Mouse (Mus musculus) limb, embryonic 15.5 days (tissue): ENCODE results near the gene Cyp4f39. TPM values are rescaled to one million over a fixed set of nuclear protein-coding genes. Genes with fewer than 3 reads are reported as not detected.
"Not testable (repeated sequence)": the region's sequence is repeated elsewhere in the genome, so short reads cannot be mapped to it uniquely, and the experiment has no call there.

Experiments used
- ATAC-seq: fragments of 200-750 bp; cut with Nextera tagmentation; 2 replicates; pipeline ENCODE4 v1.8.0; 2017; ENCODE audit warnings: low read depth, moderate TSS enrichment; ENCODE audit not compliant: insufficient number of reproducible peaks, low FRiP score, low TSS enrichment
- H3K27ac ChIP-seq: fragments of 300-500 bp; sonication (generic); 2 replicates; pipeline ENCODE4 v1.5.1; 2015; ENCODE audit warnings: moderate library complexity, mild to moderate bottlenecking, inconsistent platforms
- H3K27me3 ChIP-seq: fragments of 300-500 bp; sonication (generic); 2 replicates; pipeline ENCODE4 v1.6.1; 2015; ENCODE audit warnings: inconsistent platforms
- H3K36me3 ChIP-seq: fragments of 300-500 bp; sonication (generic); 2 replicates; pipeline ENCODE4 v1.6.1; 2015; ENCODE audit warnings: inconsistent platforms
- H3K4me1 ChIP-seq: fragments of 300-500 bp; sonication (generic); 2 replicates; pipeline ENCODE4 v1.6.1; 2015; ENCODE audit warnings: inconsistent platforms
- H3K4me2 ChIP-seq: fragments of 300-500 bp; sonication (generic); 2 replicates; pipeline ENCODE4 v1.6.1; 2015; ENCODE audit warnings: mild to moderate bottlenecking, inconsistent platforms
- H3K4me3 ChIP-seq: fragments of 300-500 bp; sonication (generic); 2 replicates; pipeline ENCODE4 v1.5.1; 2015; ENCODE audit warnings: mild to moderate bottlenecking, inconsistent platforms
- H3K9ac ChIP-seq: fragments of 300-500 bp; sonication (generic); 2 replicates; pipeline ENCODE4 v1.6.1; 2015; ENCODE audit warnings: inconsistent platforms
- H3K9me3 ChIP-seq: fragments of 300-500 bp; sonication (generic); 2 replicates; pipeline ENCODE4 v1.6.1; 2016; ENCODE audit warnings: inconsistent platforms
- WGBS: fragments of 180-500 bp; shearing (Covaris S2); methylation state at CpG from one replicate; pipeline ENCODE4 v1.1.7; 2015; 5-methylcytosine and 5-hydroxymethylcytosine counted together
- polyA plus RNA-seq: library from polyadenylated mRNA; unstranded; fragments of >200 nt; fragmentation: Nextera tagmentation; extraction: Ambion mirVana; gene quantifications from 2 replicates; pipeline ENCODE4 v1.2.1, GENCODE M21; 2015

Gene Cyp4f39
- polyA plus RNA-seq, 1 experiment from 2014 or later: 53.4 TPM

DNA sequence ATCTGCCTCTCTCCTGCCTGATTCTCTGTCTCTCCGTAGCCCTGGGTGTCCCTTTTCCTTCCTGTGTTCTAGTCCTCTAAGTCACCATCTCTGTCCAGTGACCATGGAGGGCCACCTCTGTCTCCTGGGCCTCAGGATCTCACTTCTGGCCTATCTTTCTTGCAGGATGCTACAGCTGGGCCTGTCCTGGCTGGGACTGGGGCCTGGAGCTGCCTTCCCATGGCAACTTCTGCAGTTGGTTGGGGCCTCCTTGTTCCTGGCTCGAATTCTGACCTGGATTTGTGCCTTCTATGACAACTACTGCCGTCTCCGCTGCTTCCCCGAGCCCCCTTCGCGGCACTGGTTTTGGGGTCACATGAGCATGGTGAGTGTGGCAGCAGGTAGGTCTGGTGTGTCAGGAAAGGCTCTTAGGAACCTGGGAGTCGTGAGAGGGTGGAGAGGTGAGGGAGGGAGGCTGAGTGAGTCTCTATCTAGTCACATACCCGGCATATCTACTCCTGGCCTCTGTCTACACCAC is 54.3 kb downstream of the Cyp4f39 start:
- Histone ChIP-seq H3K27me3 (no peaks in the 10 kb centered on the region), H3K9me3 (no peaks in the 10 kb centered on the region), H3K4me2 (peak overlapping the region; percentile 79), H3K4me1 (peaks cover 18% of the 10 kb centered on the region), H3K4me3 (peak overlapping the region; percentile 52), H3K27ac (peak overlapping the region; percentile 78), H3K36me3 (peaks cover 12% of the 10 kb centered on the region), H3K9ac (peak overlapping the region; percentile 50)
- WGBS: 21% methylated on average over 9 of the region's 9 CpGs
- peak; percentile 30; the same call in 1 of the 2 replicates for ATAC-seq

DNA sequence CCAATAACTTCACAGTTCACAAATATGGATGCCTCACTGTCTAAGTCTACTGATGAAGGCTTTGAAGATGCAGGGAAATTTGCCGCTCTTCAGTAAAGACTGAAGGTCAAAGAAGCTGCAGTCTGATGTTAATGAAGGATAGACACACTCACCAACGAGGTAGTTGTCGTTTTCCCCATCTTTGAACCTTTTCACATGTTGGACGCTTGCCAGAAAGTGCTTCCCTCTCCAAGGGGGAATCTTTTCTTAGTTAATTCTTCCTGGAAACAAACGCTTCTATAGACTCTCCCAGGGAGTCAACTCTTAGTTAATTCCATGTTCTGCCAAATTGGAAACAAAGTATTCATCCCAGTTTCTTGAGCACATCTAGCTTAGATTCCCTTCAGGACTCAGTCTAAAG is 63.6 kb downstream of the Cyp4f39 start:
- no peak for ATAC-seq
- H3K9ac ChIP-seq: no peak overlapping the region
- no peaks in the 10 kb centered on the region for H3K9me3 ChIP-seq
- no peak overlapping the region for H3K4me3 ChIP-seq
- peaks cover 29% of the 10 kb centered on the region for H3K36me3 ChIP-seq
- H3K27ac ChIP-seq: no peak overlapping the region
- WGBS: 83% methylated on average over 5 of the region's 5 CpGs
- no peaks in the 10 kb centered on the region for H3K4me1 ChIP-seq
- no peak overlapping the region for H3K4me2 ChIP-seq
- H3K27me3 ChIP-seq: no peaks in the 10 kb centered on the region

GRCm38 (mm10) chr17:32521981-32522380 is 69.5 kb downstream of the Cyp4f39 start:
- Histone ChIP-seq H3K27ac (no peak overlapping the region), H3K27me3 (no peaks in the 10 kb centered on the region), H3K4me3 (no peak overlapping the region), H3K9ac (no peak overlapping the region), H3K4me1 (no peaks in the 10 kb centered on the region), H3K4me2 (no peak overlapping the region), H3K36me3 (peaks cover 54% of the 10 kb centered on the region), H3K9me3 (no peaks in the 10 kb centered on the region)
- ATAC-seq: no peak
- 87% methylated on average over 5 of the region's 5 CpGs for WGBS

DNA sequence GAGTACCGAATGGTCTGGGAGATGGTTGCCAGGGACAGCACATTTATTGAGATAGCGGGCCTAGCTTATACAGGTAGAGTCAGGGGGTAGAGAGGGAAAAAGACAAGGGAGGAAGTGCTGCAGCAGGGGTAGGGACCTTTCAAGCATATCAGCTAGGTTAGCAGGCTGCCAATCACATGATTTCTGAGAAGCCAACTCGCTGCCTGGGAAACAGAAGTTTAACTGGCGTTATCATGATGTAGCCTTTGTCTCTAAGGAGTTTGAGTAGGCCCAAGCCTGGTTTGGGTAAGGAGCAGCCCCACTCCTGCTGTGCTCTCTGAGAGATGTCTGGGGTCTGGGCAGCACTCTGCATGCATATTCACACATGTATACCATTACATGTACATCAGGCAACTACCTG is 69.9 kb downstream of the Cyp4f39 start:
- WGBS: 81% methylated on average over 4 of the region's 4 CpGs
- peaks cover 55% of the 10 kb centered on the region for H3K36me3 ChIP-seq
- no peaks in the 10 kb centered on the region for H3K4me1 ChIP-seq
- H3K27ac ChIP-seq: no peak overlapping the region
- H3K4me2 ChIP-seq: no peak overlapping the region
- H3K9ac ChIP-seq: no peak overlapping the region
- H3K9me3 ChIP-seq: no peaks in the 10 kb centered on the region
- H3K27me3 ChIP-seq: no peaks in the 10 kb centered on the region
- H3K4me3 ChIP-seq: no peak overlapping the region
- no peak for ATAC-seq

DNA sequence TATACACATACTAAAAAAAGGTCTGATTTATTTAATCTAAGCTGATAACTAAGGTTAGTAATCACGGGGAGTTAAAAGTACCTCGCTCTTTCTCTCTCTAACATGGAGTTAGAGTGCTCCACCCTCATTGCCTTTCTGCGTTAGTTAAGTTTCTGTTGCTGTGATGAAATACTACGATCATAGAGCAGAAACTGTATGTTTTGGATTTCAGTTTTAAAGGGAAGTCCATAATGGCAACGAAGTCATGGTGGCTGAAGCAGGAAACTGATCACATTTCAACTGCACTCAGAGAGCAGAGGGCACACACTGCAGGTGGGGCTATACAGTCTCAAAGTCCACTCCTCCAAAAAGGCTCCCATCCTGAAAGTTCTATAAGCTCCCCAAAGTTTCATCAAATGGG is 70.3 kb downstream of the Cyp4f39 start:
- no peak for ATAC-seq
- Histone ChIP-seq H3K27me3 (no peaks in the 10 kb centered on the region), H3K36me3 (peaks cover 57% of the 10 kb centered on the region), H3K4me1 (no peaks in the 10 kb centered on the region), H3K4me3 (no peak overlapping the region), H3K27ac (no peak overlapping the region), H3K9ac (no peak overlapping the region), H3K4me2 (no peak overlapping the region), H3K9me3 (no peaks in the 10 kb centered on the region)
- WGBS: 83% methylated on average over 5 of the region's 5 CpGs

DNA sequence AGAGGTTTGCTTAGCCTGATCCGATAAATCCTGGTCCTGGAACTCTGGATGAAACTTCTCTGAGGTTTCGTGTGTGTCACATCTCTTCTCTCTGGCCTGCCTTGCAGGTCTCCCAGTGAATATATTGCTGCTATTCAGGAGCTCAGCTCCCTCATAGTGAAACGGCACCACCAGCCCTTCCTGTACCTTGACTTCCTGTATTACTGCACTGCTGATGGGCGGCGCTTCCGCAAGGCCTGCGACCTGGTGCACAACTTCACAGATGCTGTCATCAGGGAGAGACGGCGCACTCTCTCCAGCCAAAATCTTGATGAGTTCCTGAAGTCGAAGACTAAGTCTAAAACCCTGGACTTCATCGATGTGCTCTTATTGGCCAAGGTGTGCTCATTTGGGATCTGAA is 71.4 kb downstream of the Cyp4f39 start:
- no peaks in the 10 kb centered on the region for H3K27me3 ChIP-seq
- no peak overlapping the region for H3K9ac ChIP-seq
- H3K4me3 ChIP-seq: no peak overlapping the region
- H3K27ac ChIP-seq: no peak overlapping the region
- peaks cover 58% of the 10 kb centered on the region for H3K36me3 ChIP-seq
- 89% methylated on average over 11 of the region's 11 CpGs for WGBS
- H3K9me3 ChIP-seq: no peaks in the 10 kb centered on the region
- no peaks in the 10 kb centered on the region for H3K4me1 ChIP-seq
- no peak for ATAC-seq
- no peak overlapping the region for H3K4me2 ChIP-seq

DNA sequence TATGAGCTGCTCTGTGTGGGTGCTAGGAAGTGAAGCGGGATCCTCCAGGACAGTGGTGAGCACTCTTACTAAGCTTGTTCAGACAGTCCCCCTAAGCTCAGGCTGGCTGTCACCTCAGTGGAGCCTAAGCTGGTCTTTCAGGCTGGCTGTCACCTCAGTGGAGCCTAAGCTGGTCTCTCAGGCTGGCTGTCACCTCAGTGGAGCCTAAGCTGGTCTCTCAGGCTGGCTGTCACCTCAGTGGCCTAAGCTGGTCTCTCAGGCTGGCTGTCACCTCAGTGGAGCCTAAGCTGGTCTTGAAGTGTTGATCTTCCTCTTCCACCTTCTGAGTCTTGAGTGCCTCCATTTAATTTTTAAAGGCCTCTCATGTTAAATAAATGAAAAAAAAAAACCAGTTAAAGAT is 73.8 kb downstream of the Cyp4f39 start:
- H3K27me3 ChIP-seq, H3K9ac ChIP-seq, H3K4me3 ChIP-seq, ATAC-seq, H3K4me1 ChIP-seq, H3K4me2 ChIP-seq, H3K27ac ChIP-seq, H3K9me3 ChIP-seq: not testable (repeated sequence)
- H3K36me3 ChIP-seq: peaks cover 47% of the 10 kb centered on the region
- 95% methylated on average over 1 of the region's 1 CpGs for WGBS

- Histone ChIP-seq H3K27me3 (no peaks in the 10 kb centered on the region), H3K27ac (no peak overlapping the region), H3K36me3 (peaks cover 35% of the 10 kb centered on the region), H3K9me3 (no peaks in the 10 kb centered on the region), H3K4me1 (no peaks in the 10 kb centered on the region), H3K4me3 (no peak overlapping the region), H3K4me2 (no peak overlapping the region), H3K9ac (no peak overlapping the region)
- no peak for ATAC-seq
- 81% methylated on average over 11 of the region's 11 CpGs for WGBS
Observed at GRCm38 (mm10) chr17:32527748-32528147, 75.2 kb downstream of the Cyp4f39 start.

DNA sequence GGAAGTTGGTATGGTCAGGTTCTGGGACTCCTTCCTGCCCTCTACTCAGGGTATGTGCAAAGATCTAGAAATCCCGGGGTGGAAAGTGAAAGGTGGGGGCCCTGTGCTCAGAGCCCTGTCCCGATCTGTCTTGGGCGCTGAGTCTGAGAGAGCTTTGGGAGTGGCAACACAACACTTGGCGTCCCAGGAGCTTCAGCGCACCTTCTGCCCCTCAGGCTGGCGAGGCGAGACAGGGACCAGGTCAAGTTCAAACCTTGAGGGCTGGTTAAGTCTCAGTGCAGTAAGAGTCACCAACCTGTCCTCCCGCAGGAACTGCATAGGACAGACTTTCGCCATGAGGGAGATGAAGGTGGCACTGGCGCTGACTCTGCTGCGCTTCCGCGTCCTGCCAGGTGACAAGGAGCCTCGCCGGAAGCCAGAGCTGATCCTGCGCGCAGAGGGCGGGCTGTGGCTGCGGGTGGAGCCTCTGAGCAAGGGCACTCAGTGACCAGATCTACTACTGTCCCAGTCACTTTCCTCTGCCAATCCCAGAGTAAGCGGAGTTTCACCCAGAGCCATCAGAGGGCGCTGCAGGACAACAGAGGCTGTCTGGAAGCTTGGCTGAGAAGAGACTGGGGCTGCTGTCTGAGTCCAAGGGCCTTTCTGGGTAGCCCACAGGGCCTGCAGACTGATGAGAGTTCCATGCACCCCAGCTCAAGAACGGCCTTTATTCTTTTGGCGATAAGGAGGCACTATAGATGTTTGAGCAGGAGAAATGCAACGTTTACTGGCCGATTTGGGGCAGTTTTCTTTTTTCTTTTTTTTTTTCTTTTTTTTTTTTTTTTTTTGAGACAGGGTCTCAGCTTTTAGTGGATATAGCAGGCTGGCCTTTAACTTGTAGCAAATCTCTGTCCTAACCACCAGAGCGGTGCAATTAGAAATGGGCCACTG is 76.2 kb downstream of the Cyp4f39 start:
- Histone ChIP-seq H3K4me2 (peak overlapping the region; percentile 14; the same call in 1 of the 2 replicates), H3K36me3 (peaks cover 28% of the 10 kb centered on the region), H3K9ac (no peak overlapping the region), H3K4me3 (peak overlapping the region; percentile 17; the same call in 1 of the 2 replicates), H3K27ac (no peak overlapping the region), H3K9me3 (no peaks in the 10 kb centered on the region), H3K27me3 (no peaks in the 10 kb centered on the region), H3K4me1 (no peaks in the 10 kb centered on the region)
- ATAC-seq: no peak
- WGBS: 25% methylated on average over 26 of the region's 26 CpGs

- not testable (repeated sequence) for ATAC-seq, H3K4me1 ChIP-seq, H3K9me3 ChIP-seq, H3K9ac ChIP-seq, H3K27me3 ChIP-seq, H3K27ac ChIP-seq, H3K4me3 ChIP-seq, H3K4me2 ChIP-seq
- 74% methylated on average over 4 of the region's 4 CpGs for WGBS
- H3K36me3 ChIP-seq: peaks cover 11% of the 10 kb centered on the region
Observed at GRCm38 (mm10) chr17:32532356-32532755, 79.8 kb downstream of the Cyp4f39 start.

DNA sequence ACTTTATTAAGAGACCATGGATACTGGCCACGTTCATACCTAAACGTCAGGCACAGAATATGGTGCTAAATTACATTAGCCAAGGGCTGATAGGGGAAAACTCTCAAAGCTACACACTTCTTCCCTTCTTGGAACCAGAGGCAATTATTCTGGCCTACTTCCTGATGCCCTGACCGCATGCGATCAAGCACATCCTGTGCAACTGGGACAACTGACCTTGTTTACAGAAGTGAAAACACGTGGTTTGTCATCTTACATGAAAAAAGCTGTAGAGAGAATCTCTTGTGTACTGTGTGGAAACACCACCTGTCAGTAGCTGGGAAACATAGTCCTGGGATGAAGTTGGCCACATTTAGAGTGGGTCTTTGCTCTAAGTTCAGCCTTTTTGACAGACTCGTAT is 81.5 kb downstream of the Cyp4f39 start:
- no peak for ATAC-seq
- no peaks in the 10 kb centered on the region for H3K9me3 ChIP-seq
- H3K4me1 ChIP-seq: peaks cover 7% of the 10 kb centered on the region
- no peak overlapping the region for H3K27ac ChIP-seq
- H3K4me3 ChIP-seq: no peak overlapping the region
- H3K4me2 ChIP-seq: no peak overlapping the region
- H3K36me3 ChIP-seq: no peaks in the 10 kb centered on the region
- WGBS: 76% methylated on average over 6 of the region's 6 CpGs
- H3K27me3 ChIP-seq: no peaks in the 10 kb centered on the region
- H3K9ac ChIP-seq: no peak overlapping the region

GRCm38 (mm10) chr17:32536051-32536866 is 83.7 kb downstream of the Cyp4f39 start, which contains the start of gene Cyp4f16:
TSS of gene Cyp4f16 (plus strand) at chr17:32536558.
- Histone ChIP-seq H3K9ac (peak within 1 kb of the TSS; percentile 2; the same call in 1 of the 2 replicates), H3K27ac (peak within 1 kb of the TSS; percentile 39; the same call in 1 of the 2 replicates), H3K4me2 (peak within 1 kb of the TSS; percentile 60), H3K4me3 (peak within 1 kb of the TSS; percentile 49)
- WGBS: 5% methylated on average over 5 of the region's 5 CpGs
- H3K4me1 ChIP-seq, H3K27me3 ChIP-seq, H3K36me3 ChIP-seq, H3K9me3 ChIP-seq: not testable (repeated sequence)
- ATAC-seq: peak; percentile 94
